Mouse (Mus musculus) midbrain, embryonic 11.5 days (tissue): ENCODE measurements at regions not wholly inside any gene's neighbourhood (a gene's known extent, or its start where the extent isn't known, plus 50 kb on each side); places are given as distances from the start of the nearest gene placed in this dataset.
"Not testable (repeated sequence)": the region's sequence is repeated elsewhere in the genome, so short reads cannot be mapped to it uniquely, and the experiment has no call there.

Source experiments
- ATAC-seq: fragments of 200-750 bp; cut with Nextera tagmentation; 2 replicates; pipeline ENCODE4 v1.8.0; 2017; ENCODE audit warnings: moderate TSS enrichment, moderate library complexity; ENCODE audit not compliant: low FRiP score
- DNase-seq: peaks from one replicate; pipeline ENCODE4 v3.0.0; 2015; ENCODE audit warnings: low spot score; ENCODE audit errors: missing footprints
- H3K27ac ChIP-seq: fragments of 300-500 bp; sonication (generic); 2 replicates; pipeline ENCODE4 v1.5.1; 2014; ENCODE audit warnings: low read depth, low read length
- H3K27me3 ChIP-seq: fragments of 300-500 bp; sonication (generic); 2 replicates; pipeline ENCODE4 v1.6.1; 2014; ENCODE audit warnings: mild to moderate bottlenecking, low read length, moderate library complexity, mixed read lengths; ENCODE audit not compliant: control insufficient read depth, insufficient read depth
- H3K36me3 ChIP-seq: fragments of 300-500 bp; sonication (generic); 2 replicates; pipeline ENCODE4 v1.6.1; 2014; ENCODE audit warnings: mild to moderate bottlenecking, low read length, moderate library complexity, mixed read lengths; ENCODE audit not compliant: control insufficient read depth, insufficient read depth
- H3K4me1 ChIP-seq: fragments of 300-500 bp; sonication (generic); 2 replicates; pipeline ENCODE4 v1.6.1; 2014; ENCODE audit warnings: low read length; ENCODE audit not compliant: control insufficient read depth, insufficient read depth
- H3K4me2 ChIP-seq: fragments of 300-500 bp; sonication (generic); 2 replicates; pipeline ENCODE4 v1.6.1; 2014; ENCODE audit warnings: mild to moderate bottlenecking, moderate library complexity
- H3K4me3 ChIP-seq: fragments of 300-500 bp; sonication (generic); 2 replicates; pipeline ENCODE4 v1.5.1; 2014; ENCODE audit warnings: low read depth, low read length
- H3K9ac ChIP-seq: fragments of 300-500 bp; sonication (generic); 2 replicates; pipeline ENCODE4 v1.6.1; 2014; ENCODE audit warnings: low read length
- H3K9me3 ChIP-seq: fragments of 300-500 bp; sonication (generic); 2 replicates; pipeline ENCODE4 v1.6.1; 2016; ENCODE audit warnings: low read length; ENCODE audit not compliant: control insufficient read depth
- WGBS: fragments of 180-500 bp; shearing (Covaris S2); extraction: QIAGEN DNeasy Blood & Tissue Kit; methylation state at CpG from one replicate; pipeline ENCODE4 v1.1.7; 2014; 5-methylcytosine and 5-hydroxymethylcytosine counted together

- H3K27ac ChIP-seq, result no peak overlapping the region
- H3K4me1 ChIP-seq, result no peaks in the 10 kb centered on the region; the same call in 1 of the 2 replicates
- H3K4me3 ChIP-seq, result no peak overlapping the region
- DNase-seq (no peak), ATAC-seq (no peak)
- H3K9ac ChIP-seq, result no peak overlapping the region
- WGBS, result 86% methylated on average over 10 of the region's 10 CpGs
- no peaks in the 10 kb centered on the region for H3K9me3 ChIP-seq
- H3K27me3 ChIP-seq, result no peaks in the 10 kb centered on the region
- H3K36me3 ChIP-seq, result no peaks in the 10 kb centered on the region
- H3K4me2 ChIP-seq, result no peak overlapping the region
Measured at GRCm38 (mm10) chr12:71693346-71694038, 137.4 kb upstream of the Daam1 start.

GRCm38 (mm10) chr12:71701753-71702152, 129.1 kb upstream of the Daam1 start:
- no peak overlapping the region for H3K4me2 ChIP-seq
- WGBS, result 81% methylated on average over 2 of the region's 2 CpGs
- H3K4me1 ChIP-seq, result no peaks in the 10 kb centered on the region
- peaks cover 3% of the 10 kb centered on the region; the same call in 1 of the 2 replicates for H3K9me3 ChIP-seq
- H3K4me3 ChIP-seq, result no peak overlapping the region
- peak; percentile 89 for DNase-seq
- no peak overlapping the region for H3K9ac ChIP-seq
- no peak overlapping the region for H3K27ac ChIP-seq
- H3K36me3 ChIP-seq, result no peaks in the 10 kb centered on the region
- no peaks in the 10 kb centered on the region for H3K27me3 ChIP-seq
- no peak for ATAC-seq

- Histone ChIP-seq H3K4me1 (no peaks in the 10 kb centered on the region), H3K9ac (no peak overlapping the region), H3K4me2 (no peak overlapping the region), H3K36me3 (no peaks in the 10 kb centered on the region), H3K27ac (no peak overlapping the region), H3K4me3 (no peak overlapping the region), H3K27me3 (no peaks in the 10 kb centered on the region), H3K9me3 (peaks cover 3% of the 10 kb centered on the region; the same call in 1 of the 2 replicates)
- DNase-seq (no peak), ATAC-seq (no peak)
- WGBS, result 89% methylated on average over 11 of the region's 11 CpGs
Measured at GRCm38 (mm10) chr12:71702181-71702580, 128.7 kb upstream of the Daam1 start.

- Histone ChIP-seq H3K27ac (no peak overlapping the region), H3K9ac (no peak overlapping the region), H3K27me3 (no peaks in the 10 kb centered on the region), H3K36me3 (no peaks in the 10 kb centered on the region), H3K9me3 (peaks cover 3% of the 10 kb centered on the region; the same call in 1 of the 2 replicates), H3K4me3 (no peak overlapping the region), H3K4me2 (no peak overlapping the region), H3K4me1 (no peaks in the 10 kb centered on the region)
- no peak for ATAC-seq
- 86% methylated on average over 13 of the region's 13 CpGs for WGBS
- no peak for DNase-seq
Measured at GRCm38 (mm10) chr12:71703146-71703902, 127.6 kb upstream of the Daam1 start.

GRCm38 (mm10) chr12:71704431-71704830, 126.4 kb upstream of the Daam1 start:
- Histone ChIP-seq H3K4me1 (no peaks in the 10 kb centered on the region), H3K36me3 (no peaks in the 10 kb centered on the region), H3K4me2 (no peak overlapping the region), H3K4me3 (no peak overlapping the region), H3K27me3 (no peaks in the 10 kb centered on the region), H3K9me3 (no peaks in the 10 kb centered on the region), H3K27ac (no peak overlapping the region), H3K9ac (no peak overlapping the region)
- no peak for ATAC-seq
- no peak for DNase-seq
- WGBS, result 74% methylated on average over 6 of the region's 6 CpGs

- ATAC-seq, result no peak
Measured at GRCm38 (mm10) chr12:71707727-71708369, 123.0 kb upstream of the Daam1 start.

GRCm38 (mm10) chr12:71714606-71715005, 116.3 kb upstream of the Daam1 start:
- WGBS, result 76% methylated on average over 7 of the region's 7 CpGs
- Histone ChIP-seq H3K27me3 (no peaks in the 10 kb centered on the region), H3K27ac (no peak overlapping the region), H3K4me2 (no peak overlapping the region), H3K9me3 (no peaks in the 10 kb centered on the region), H3K36me3 (no peaks in the 10 kb centered on the region), H3K4me1 (no peaks in the 10 kb centered on the region), H3K4me3 (no peak overlapping the region), H3K9ac (no peak overlapping the region)
- ATAC-seq (no peak), DNase-seq (no peak)

More at GRCm38 (mm10) chr12:71707727-71708369, 123.0 kb upstream of the Daam1 start:
- H3K9me3 ChIP-seq, result no peaks in the 10 kb centered on the region
- no peak overlapping the region for H3K4me3 ChIP-seq
- peak; percentile 97 for DNase-seq
- WGBS, result 26% methylated on average over 10 of the region's 10 CpGs
- H3K4me1 ChIP-seq, result no peaks in the 10 kb centered on the region
- no peak overlapping the region for H3K4me2 ChIP-seq
- no peak overlapping the region for H3K27ac ChIP-seq
- H3K27me3 ChIP-seq, result no peaks in the 10 kb centered on the region
- H3K9ac ChIP-seq, result no peak overlapping the region
- H3K36me3 ChIP-seq, result no peaks in the 10 kb centered on the region

GRCm38 (mm10) chr12:71718412-71718811, 112.5 kb upstream of the Daam1 start:
- not testable (repeated sequence) for H3K27me3 ChIP-seq, ATAC-seq, H3K4me2 ChIP-seq, H3K36me3 ChIP-seq, H3K9me3 ChIP-seq, H3K4me1 ChIP-seq, H3K4me3 ChIP-seq, H3K9ac ChIP-seq, H3K27ac ChIP-seq, DNase-seq
- WGBS, result 77% methylated on average over 12 of the region's 12 CpGs

- no peak overlapping the region for H3K4me2 ChIP-seq
- H3K9me3 ChIP-seq, result no peaks in the 10 kb centered on the region
- 78% methylated on average over 7 of the region's 7 CpGs for WGBS
- no peak overlapping the region for H3K9ac ChIP-seq
- H3K27ac ChIP-seq, result no peak overlapping the region
- H3K27me3 ChIP-seq, result no peaks in the 10 kb centered on the region
- DNase-seq, result no peak
- H3K4me1 ChIP-seq, result no peaks in the 10 kb centered on the region
- no peaks in the 10 kb centered on the region for H3K36me3 ChIP-seq
- ATAC-seq, result no peak
- H3K4me3 ChIP-seq, result no peak overlapping the region
Measured at GRCm38 (mm10) chr12:71718911-71719310, 112.0 kb upstream of the Daam1 start.
